Comparison of ENCODE assay signal across 8 mouse cellular contexts in genomic region chr2:167565682-167566081, GRCm38 (mm10). TPM values are rescaled to one million over a fixed set of nuclear protein-coding genes. Genes with fewer than 3 reads are reported as not detected.
DNase-seq lines count a peak whose midpoint lies in the region; ATAC-seq lines count a peak whose summit lies in the region.

No protein-coding gene starts in this region.

- no peaks in the 10 kb centered on the region for H3K9me3 ChIP-seq in hindbrain, embryonic 16.5 days (ENCODE audit: control insufficient read depth, low read length)
- H3K9me3 ChIP-seq in liver, embryonic 12.5 days (replicated peaks): no peaks in the 10 kb centered on the region

- H3K27me3 ChIP-seq in hindbrain, embryonic 16.5 days (replicated peaks; ENCODE audit: control insufficient read depth, insufficient read depth, low read length): no peaks in the 10 kb centered on the region
- peaks cover 38% of the 10 kb centered on the region for H3K27me3 ChIP-seq in liver, embryonic 12.5 days (replicated peaks)
- H3K27me3 ChIP-seq in splenic B cell, adult 2 months (ENCODE audit: control insufficient read depth, insufficient read depth, low read length, poor library complexity, severe bottlenecking): no peaks in the 10 kb centered on the region

- H3K9ac ChIP-seq in hindbrain, embryonic 16.5 days (ENCODE audit: low read depth, low read length): peak overlapping the region; percentile 41; the same call in 1 of the 2 replicates
- H3K9ac ChIP-seq in liver, embryonic 12.5 days: peak overlapping the region; percentile 27

- peak; percentile 50 to 70 for DNase-seq in adrenal gland, postnatal 36 days
- no peak for DNase-seq in adrenal gland, postnatal 25 days
- DNase-seq in gastrocnemius, adult 8-10 months (ENCODE audit: low spot score in 2 of 2): peak; percentile 50 to 70
- DNase-seq in splenic B cell, adult 2 months (ENCODE audit: low read depth, low spot score): peak; percentile 67
- no peak for DNase-seq in cerebellum, postnatal 14 days
- no peak for DNase-seq in urinary bladder, postnatal 10 days (ENCODE audit: low spot score)

- peaks cover 7% of the 10 kb centered on the region; the same call in 1 of the 2 replicates for H3K4me1 ChIP-seq in hindbrain, embryonic 16.5 days (ENCODE audit: control insufficient read depth, insufficient read depth, low read depth, low read length)
- peaks cover 22% of the 10 kb centered on the region; the same call in 1 of the 2 replicates for H3K4me1 ChIP-seq in liver, embryonic 12.5 days

- ATAC-seq in hindbrain, embryonic 16.5 days: no peak
- ATAC-seq in liver, embryonic 12.5 days: peak; percentile 12; the same call in 1 of the 2 replicates

- peak overlapping the region; percentile 38 for H3K4me2 ChIP-seq in hindbrain, embryonic 16.5 days (ENCODE audit: low read length)
- H3K4me2 ChIP-seq in liver, embryonic 12.5 days: peak overlapping the region; percentile 35

- no peaks in the 10 kb centered on the region for H3K36me3 ChIP-seq in hindbrain, embryonic 16.5 days (ENCODE audit: control insufficient read depth, insufficient read depth, low read length)
- H3K36me3 ChIP-seq in liver, embryonic 12.5 days: no peaks in the 10 kb centered on the region
- H3K36me3 ChIP-seq in splenic B cell, adult 2 months (ENCODE audit: control insufficient read depth, insufficient read depth, low read length, poor library complexity, severe bottlenecking): no peaks in the 10 kb centered on the region

- H3K4me3 ChIP-seq in hindbrain, embryonic 16.5 days (ENCODE audit: low read length): no peak overlapping the region
- peak overlapping the region; percentile 17; the same call in 1 of the 2 replicates for H3K4me3 ChIP-seq in liver, embryonic 12.5 days

- WGBS in hindbrain, embryonic 16.5 days: 13% methylated on average over 19 of the region's 19 CpGs
- WGBS in liver, embryonic 12.5 days (ENCODE audit: insufficient replicate concordance): 27% methylated on average over 19 of the region's 19 CpGs

- no peak overlapping the region for H3K27ac ChIP-seq in hindbrain, embryonic 16.5 days (ENCODE audit: low read depth, low read length)
- peak overlapping the region; percentile 76 for H3K27ac ChIP-seq in liver, embryonic 12.5 days

RNA-seq across cellular contexts. Expression of gene Snai1, which starts 27.7 kb away (rescaled TPM):
- total RNA-seq in adrenal gland, postnatal 36 days (2021): 10 to 100 TPM in 1 of 2 experiments, 1 to 10 TPM in 1; 5.4 to 11.2 TPM
- 12.8 and 13.0 TPM in 2 replicates for total RNA-seq in adrenal gland, postnatal 25 days (2021)
- under 1 TPM; 0.24 to 0.94 (median 0.65) TPM for total RNA-seq in gastrocnemius, adult 8-10 months (2022)
- 4.5 and 8.4 TPM in 2 replicates for polyA plus RNA-seq in hindbrain, embryonic 16.5 days (2015; fragmentation: Nextera tagmentation; extraction: Ambion mirVana)
- polyA plus RNA-seq in liver, embryonic 12.5 days (2016; fragmentation: Nextera tagmentation; extraction: Ambion mirVana): 4.9 and 5.0 TPM in 2 replicates

Comparison
In these comparisons a context has a peak if more than half of its experiments do, and no peak if none do; other contexts are left out.
1. DNase-seq: peak in adrenal gland, postnatal 36 days (2 of 2), gastrocnemius, adult 8-10 months (2 of 2) and splenic B cell, adult 2 months (single experiment); none in adrenal gland, postnatal 25 days (single experiment), cerebellum, postnatal 14 days (0 of 2) and urinary bladder, postnatal 10 days (single experiment).